In the genomic region with DNA sequence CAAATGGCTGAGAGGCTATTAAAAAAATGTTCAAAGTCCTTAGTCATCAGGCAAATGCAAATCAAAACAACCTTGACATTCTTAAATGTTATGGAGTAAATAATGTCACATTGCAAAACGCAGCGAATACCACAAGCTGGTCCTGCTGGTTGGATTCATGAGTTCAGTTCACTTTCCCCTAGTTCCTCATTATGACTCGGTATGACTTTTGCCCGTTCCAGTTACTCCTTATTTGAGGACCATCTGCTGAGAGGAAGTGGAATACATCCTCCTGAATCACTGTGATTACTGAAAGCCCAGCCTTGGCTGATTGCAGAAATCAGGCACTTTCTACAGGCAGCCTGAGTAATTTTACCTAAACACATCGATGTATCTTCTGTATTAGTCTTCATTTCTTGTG, we compare ENCODE assay signal across 21 mouse cellular contexts.
"Had no signal": no experiment of that assay in that cellular context is flagged by ENCODE, and none has a peak within 500 bp of the region (broad histone marks: within the 10 kb centered on the region; RNA-seq: fewer than 3 reads in every experiment).

No protein-coding gene starts in this region.

- DNase-seq: gastrocnemius, postnatal 14 days; gastrocnemius, postnatal 36 days; heart, adult 18-20 months; heart, postnatal 10 days; heart, postnatal 4 days; kidney, adult 18-20 months; kidney, adult 8-10 months; kidney, postnatal 10 days; kidney, postnatal 36 days; layer of hippocampus, adult 9-11 months; layer of hippocampus, postnatal 36 days; left cerebral cortex, postnatal 4 days had no signal

- H3K27me3 ChIP-seq: heart, embryonic 12.5 days; hindbrain, embryonic 12.5 days; intestine, embryonic 15.5 days; limb, embryonic 13.5 days; limb, embryonic 15.5 days; liver, embryonic 12.5 days had no signal

- H3K36me3 ChIP-seq: heart, embryonic 10.5 days; heart, embryonic 12.5 days; hindbrain, embryonic 10.5 days; hindbrain, embryonic 12.5 days; intestine, embryonic 15.5 days; limb, embryonic 13.5 days; limb, embryonic 15.5 days; liver, embryonic 12.5 days had no signal

- H3K4me2 ChIP-seq: heart, embryonic 12.5 days; hindbrain, embryonic 12.5 days; hindbrain, embryonic 14.5 days; intestine, embryonic 15.5 days; limb, embryonic 13.5 days; limb, embryonic 15.5 days; liver, embryonic 12.5 days had no signal

- H3K4me3 ChIP-seq: heart, embryonic 10.5 days; heart, embryonic 12.5 days; hindbrain, embryonic 10.5 days; hindbrain, embryonic 12.5 days; intestine, embryonic 15.5 days; limb, embryonic 13.5 days; limb, embryonic 15.5 days; liver, embryonic 12.5 days had no signal
